Mouse (Mus musculus) right cerebral cortex, postnatal 14 days (tissue): ENCODE measurements around the gene Mxd1.
A peak's percentile ranks its signal among the peaks of the same experiment; 100 is the strongest.

ENCODE experiments used
- DNase-seq: peaks from one replicate; pipeline ENCODE4 v3.0.0; 2022

Gene Mxd1

DNA sequence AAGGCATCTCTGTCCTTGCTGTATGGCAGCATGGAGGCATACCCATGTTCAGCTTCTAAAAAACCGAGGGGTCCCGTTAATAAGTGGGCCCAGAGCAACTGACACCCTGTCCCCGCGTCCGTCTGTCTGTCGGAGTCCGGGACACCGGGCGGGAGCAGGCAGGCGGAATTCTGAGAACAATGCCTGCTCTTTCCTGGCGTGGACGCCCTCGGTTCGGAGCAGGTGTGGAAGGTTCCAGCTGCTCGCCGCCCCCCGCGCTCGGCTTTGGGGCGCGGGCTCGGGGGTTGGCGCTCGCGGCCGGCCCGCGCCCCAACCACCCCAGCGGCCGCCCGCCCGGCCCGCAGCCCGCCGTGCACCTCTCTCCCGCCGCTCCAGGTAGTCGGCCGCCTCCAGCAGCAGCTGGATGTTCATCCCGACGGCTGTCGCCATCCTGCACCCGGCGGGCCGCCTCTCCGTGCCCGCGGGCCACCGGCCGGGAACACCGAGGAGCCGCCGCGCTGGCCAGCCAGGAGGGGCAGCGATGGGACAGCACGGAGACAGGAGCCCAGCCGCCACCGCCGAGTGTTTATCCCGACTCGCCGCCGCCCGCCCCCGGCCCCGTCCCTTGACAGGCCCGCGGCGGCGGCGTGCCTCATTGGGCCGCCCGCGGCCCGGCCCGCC lies at the start of gene Mxd1:
Gene Mxd1 (minus strand): TSS at position 582 of the 660 bp plus-strand sequence.
- peak; percentile 37 for DNase-seq

DNA sequence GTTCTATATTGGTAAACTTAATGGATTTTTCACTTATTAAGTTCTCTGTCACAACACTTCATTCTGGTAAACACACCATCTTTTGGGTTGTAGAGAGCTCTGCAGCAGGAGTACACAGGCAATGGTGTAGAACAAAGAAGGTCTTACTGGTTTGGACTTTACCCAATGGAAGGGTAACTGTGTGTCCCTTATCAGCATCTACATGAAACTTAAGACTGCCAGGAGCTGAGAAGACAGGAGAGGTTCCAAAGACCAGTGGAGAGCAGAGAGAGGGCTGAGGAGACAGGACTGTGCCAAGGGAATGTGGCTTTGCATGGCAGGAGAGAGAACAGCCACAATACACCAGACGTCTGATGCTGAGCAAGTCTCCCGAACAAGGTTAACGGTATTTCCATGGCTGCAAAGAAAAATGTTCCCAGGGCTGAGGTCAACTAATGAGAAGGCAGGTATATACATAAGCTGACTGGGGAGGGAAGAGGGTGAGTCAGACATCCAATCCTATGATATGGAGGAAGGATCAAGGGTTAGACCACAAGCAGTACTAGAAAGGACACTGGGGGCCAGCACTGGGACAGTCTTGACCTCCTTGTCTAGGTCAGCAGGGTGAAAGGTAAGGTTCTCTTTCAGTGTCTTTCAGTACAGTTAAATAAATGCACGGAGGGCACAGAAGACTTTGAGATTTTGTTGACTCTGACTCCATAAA lies 39.3 kb upstream of the Mxd1 start:
- no peak for DNase-seq

DNA sequence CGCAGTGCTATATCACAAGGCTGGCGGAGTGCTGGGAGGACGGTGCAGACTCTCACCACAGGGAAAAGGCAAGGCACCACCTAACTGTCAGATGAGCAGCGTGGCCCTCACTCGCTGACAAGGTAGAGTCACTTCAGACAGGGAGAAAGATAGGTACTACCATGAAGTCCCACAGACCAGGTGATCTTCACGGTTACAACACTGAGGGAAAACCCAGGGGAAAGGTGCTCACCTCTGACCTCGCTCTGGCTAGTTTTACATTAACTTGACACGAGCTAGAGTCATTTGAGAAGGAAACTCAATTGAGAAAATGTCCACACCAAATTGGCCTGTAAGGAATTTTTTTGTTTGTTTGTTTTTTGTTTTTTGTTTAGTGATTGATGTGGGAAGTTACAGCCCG lies 33.6 kb upstream of the Mxd1 start:
- DNase-seq = no peak

DNA sequence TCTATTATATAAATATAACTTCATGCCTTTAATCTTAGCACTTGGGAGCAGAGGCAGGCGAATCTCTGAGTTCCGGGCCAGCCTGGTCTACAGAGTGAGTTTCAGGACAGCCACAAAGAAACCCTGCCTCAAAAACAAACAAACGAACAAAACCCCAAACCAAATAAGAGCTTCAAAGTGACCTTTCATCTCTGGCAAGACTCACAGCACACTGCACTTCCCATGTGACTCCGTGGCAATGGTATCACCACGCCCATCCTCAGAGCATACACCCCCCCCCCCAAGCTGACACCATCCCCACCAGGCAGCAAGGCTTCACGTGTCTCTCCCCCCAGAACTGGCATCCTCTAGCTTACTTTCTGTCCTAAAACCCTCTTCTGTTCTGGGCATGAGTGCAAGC lies 28.9 kb upstream of the Mxd1 start:
- DNase-seq = no peak

DNA sequence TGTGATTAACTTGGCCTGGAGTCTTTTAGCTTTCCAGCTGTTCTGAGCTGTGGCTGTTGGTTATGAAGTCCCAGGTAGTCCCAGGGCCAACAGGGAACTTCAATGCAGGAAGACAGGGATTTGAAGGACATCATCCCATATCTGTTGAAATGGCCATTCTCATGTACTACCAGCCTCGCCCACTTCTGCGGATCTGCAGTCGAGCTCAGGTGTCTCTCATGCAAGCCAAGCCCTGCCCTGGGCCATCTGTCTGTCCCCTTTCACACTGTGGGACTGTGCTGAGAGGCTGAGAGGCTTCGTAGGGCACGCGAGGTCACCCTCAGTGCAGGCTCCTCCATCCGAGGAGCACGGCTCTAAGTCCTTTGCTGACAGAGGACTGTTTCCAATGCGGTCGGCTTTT lies 27.3 kb upstream of the Mxd1 start:
- DNase-seq = no peak

DNA sequence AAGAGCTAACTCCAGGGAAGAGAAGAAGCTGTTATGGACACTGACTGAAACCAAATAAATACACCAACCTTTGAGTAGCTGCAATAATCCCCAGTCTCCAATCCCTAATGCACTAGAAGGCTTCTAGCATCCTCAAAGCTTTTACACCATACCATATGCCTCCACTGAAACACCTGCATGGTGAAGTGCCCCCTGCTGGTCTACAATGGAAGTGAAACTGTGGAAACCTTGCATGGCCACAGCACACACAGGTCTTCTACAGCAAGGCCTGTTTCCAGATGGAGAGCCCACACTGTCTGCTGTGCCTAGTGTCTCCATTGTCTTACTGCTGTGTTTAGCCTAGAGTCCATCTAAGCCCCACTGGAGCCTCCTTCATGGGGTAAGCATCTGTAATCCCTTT lies 25.5 kb upstream of the Mxd1 start:
- peak; percentile 32 for DNase-seq

DNA sequence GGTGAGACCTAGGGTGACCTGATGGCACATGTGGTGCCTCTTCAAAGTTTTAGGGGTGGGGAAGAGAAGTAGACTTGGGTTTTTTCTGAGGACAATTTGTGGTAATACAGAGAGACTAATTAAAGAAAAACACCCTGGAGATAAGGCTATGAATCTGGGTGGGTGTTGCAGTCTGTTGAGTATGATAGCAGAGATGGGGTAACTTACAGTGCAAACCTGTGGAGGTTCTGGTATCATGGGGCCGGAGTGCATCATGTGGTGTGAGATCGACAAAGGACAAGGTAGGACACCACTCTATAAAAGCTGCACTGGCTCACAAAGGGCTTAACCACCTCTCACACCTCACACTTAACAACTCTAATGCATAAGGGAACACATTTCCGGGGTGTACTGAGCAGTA lies 20.7 kb upstream of the Mxd1 start:
- DNase-seq = no peak

DNA sequence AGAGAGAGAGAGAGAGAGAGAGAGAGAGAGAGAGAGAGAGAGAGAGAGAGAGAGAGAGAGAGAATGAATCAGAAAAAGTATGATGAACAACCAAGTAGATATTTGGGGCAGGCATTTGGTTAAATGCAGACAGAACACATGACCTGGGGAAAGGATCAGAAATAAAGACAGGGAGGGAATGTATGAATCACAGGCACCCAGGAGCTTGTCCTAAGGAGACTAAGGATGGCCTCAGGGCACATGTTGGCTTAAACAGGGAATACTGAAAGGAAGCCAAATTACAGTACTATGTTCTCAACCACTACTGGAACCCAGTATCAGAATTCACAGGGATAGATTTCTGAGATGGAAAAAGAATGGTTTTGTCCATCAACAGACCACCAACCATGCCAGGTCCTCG lies 18.0 kb upstream of the Mxd1 start:
- no peak for DNase-seq

DNA sequence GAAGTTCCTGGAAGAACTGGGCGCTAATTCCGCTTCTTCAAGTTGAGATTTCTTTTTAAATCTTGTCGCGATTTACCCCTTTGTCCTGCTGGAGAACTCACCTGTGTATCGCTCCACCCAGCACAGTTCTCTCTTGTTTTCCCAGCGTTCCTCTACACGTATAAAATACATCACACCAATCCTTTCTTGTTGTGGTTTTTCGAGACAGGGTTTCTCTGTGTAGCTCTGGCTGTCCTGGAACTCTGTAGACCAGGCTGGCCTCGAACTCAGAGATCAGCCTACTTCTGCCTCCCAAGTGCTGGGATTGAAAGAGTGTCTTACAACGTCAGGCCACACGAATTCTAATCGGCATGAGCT lies 15.7 kb upstream of the Mxd1 start:
- no peak for DNase-seq

DNA sequence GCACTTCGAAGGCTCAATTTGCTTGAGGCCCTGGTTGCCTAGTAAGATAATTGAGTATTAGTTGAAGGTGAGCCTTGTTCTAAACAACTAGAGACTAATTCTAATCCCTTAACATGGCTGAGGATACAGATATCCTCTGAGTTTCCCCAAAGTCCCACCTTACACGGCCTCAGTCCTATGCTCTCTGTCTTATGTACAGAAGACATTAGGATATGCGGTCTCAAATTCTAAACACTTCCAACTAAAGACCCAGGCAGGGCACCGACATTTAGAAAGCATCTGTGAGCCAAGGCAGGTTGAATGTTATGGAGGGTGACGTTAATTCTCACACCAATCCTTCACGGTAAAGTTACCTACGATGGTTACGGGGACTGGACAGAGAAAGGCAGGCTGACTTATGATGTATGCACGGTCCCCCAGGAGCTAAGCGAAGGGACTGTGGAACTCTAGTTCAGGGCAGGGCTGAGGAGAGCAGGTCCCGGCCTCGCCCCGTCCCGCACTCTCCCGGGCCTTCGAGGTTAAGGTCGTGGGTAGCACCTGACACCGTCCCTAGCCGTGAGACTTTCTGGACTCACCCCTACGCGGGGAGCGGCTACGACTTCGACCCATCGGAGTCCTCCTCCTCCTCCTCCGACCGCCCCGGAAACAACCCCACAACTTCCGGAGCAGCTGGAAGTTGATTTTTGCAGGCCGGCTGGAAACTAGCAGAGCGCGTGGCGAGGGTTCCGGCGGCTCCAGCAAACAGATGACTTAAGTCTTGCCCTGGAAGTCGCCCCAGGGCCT lies 15.1 kb upstream of the Mxd1 start, which contains the start of gene Snrnp27:
Gene Snrnp27 (minus strand): TSS at position 651 of the 783 bp plus-strand sequence.
- peak; percentile 87 for DNase-seq

DNA sequence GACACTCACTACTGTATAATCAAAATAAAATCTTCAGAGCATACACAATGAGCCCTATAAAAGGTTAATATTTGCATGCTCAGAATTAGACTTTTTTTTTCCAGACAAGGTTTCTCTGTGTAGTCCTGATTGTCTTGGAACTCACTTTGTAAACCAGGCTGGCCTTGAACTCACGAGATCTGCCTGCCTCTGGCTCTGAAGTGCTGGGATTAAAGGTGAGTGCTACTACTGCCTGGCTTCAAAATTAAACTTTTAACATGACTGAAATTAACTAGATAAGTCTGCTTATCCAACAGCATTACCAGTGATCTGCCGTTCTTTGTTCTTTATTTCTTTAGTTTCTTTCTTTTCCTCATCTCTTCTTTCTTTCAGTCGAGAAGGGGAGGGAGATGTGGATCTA lies 12.3 kb upstream of the Mxd1 start:
- DNase-seq = no peak

DNA sequence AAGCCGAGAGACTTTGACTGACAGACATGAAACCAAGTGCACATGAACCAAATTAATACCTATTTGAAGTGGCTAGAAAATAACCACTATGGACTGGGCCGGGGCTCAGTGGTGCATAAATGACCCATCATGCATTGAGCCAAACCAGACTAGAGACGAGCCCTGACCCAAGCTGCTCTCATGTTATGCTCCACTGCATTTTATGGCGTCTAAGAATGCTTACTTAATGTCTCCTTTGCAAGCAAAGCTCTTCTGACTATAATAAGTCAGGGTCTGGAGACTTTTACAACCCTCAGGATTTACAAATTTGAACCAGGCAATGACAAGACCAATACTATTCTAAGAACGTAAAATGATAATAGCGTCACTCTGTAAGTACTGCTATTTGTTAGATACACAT lies 9.4 kb upstream of the Mxd1 start:
- DNase-seq = no peak

DNA sequence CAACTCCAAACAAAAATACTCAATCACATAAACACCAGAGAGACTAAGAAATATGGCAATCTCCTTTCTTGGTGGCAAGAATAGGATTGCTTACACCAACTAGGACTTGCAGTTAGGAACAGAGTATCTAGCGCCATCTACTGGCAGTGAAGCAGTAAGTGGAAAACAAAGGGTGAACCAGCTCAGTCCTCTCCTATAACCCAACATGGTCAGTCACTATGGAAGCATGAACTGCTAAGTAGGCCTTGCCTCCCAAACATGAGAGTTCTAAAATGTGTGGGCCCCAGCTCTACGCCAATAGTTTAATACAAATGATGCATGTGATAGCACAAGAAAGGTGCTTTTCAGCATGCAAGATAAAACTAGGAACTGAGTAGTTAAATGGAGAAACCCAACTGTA lies 1.9 kb upstream of the Mxd1 start:
- DNase-seq = no peak

DNA sequence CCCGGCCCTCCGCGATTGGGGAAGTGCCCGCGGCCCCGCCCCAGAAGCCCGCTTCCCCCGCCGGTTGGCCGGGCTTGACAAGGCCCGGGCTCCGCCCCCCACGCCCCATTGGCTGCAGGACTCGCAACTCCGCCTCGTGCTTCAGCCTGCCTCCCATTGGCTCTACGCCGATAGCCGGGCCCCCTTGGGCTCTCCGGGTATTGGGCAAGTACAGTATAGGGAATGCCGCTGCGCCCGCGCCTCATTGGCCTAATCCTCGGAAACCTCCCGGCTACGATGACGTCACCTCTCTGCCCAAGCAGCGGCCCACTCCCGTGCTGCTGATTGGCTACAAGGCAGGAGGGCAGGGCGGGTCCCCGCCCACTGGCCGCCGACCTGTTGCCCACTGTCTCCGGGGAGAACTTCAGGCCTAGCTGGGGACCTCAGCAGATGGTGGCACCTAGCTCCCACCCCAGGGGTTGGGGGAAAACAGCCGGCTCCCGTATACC lies 323 bp upstream of the Mxd1 start:
- DNase-seq = peak; percentile 100

DNA sequence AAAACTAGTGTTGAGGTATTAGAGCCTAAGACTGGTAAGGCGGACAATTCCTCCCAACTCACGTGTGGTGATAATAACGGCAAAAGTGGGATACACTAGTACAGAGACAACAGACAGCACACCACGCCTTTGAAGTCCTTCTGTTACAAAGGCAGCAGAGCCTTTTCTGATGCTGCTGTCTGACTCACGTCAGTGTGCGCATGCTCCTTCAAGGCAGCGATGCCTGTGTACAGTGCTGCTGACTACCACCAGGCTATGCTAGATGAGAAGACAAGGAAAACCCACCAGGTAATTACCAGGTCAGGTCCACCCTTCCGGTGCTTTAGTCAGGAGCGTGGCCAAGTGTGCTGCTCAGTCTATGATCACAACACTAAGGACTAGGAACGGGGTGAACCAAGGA lies 1.9 kb downstream of the Mxd1 start:
- DNase-seq = no peak

DNA sequence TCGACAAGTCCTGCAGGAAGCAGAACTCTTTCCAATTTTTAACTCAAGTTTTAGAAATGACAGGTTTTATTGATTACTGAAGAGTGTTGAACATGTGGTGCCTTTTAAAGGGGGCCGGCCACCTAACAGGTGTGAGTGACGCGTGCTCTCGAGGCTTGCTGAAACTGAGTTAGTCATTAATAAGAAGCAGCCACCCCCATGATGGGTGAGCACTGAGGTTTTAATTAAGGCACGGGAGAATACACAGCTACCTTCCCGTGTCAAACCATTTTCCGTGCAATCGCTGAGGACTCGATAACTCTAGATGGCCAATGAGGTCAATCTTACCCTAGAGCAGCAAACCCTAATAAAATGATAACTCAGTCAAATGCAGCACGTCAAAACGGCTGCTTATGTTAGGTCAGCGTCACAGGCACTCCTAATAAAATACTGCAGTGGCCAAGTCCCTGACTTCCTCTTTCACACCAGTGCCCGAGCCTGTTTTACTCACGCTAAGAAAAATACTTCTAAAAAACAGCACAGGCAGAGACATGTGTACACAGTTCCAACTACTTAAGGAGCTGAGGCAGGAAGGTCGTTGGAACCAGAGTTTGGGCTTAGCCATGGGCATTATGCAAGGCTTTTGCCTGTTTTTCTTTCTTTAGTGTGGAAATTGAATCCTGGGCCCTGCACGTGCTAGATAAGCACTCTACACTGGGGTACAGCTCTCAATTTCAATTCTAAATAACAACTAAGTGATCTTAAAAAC lies 3.2 kb downstream of the Mxd1 start:
- no peak for DNase-seq

DNA sequence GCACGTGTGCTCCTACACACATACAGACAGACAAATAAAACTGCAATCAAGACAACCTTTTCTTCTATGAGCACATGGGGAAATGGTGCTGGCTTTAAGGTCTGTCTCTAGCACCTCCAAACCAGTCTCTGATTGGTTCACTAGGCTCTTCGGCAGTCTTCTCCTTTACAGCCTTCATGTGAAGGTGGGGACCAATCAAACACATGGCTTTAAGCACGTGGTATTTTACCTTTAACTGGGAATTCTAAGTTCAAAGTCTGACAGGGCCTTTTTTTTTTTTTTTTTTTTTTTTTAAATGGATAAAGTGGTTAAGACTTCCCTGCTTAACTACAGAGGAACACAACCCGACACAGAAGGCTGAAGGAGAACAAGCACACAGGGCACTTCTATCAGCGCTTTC lies 3.9 kb downstream of the Mxd1 start:
- no peak for DNase-seq

DNA sequence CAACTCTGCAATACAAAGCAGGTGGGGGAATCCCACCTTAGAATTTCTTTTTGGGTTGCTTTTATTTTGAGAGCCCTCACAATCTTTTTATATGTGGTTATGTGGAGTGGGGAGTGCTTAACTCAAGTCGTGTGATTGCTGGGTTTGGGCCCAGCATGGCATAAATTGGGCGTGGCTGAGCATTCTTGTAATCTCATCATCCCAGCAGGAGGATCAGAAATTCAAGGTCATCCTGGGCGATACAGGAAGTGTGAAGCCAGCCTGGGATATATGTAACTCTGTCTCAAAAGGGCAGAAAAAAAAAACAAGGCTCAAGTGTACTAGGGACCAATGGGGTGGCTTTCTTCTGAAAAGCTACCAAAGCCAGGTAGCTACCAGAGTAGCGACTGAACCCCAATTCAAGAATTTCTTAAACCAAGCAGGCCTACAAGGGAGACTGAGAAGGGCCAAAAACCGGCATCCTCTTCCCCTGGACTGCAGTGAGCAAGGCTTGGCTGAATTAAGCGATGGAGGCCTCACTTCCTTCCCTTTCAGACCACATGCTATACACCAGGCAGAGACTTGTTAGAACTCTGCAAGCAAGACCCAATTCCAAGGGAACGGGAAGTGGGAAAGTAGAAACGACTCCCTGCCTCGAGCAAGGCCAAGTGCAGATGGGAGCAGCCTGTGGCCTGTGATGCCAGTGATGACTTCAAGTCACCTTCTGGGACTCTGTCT lies 8.6 kb downstream of the Mxd1 start:
- no peak for DNase-seq

DNA sequence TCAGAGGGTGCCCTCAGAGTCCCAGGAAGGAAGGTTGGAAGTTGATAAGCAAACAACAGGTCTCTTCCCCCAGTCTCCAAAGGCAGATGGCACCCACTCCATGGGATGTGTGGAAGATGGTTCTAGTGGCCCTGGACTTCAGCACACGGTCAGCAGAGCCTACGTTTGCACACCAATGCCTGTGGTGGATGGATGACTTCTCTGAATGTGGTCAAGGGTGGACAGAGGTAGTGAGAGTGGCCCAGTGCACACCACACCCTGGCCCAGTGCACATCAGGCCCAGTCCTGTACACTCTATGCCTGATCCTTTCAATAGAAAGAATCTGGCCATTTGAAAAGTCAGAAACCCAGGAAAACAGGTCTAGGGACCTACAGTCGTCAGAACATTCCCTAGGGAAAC lies 10.5 kb downstream of the Mxd1 start:
- DNase-seq = no peak

DNA sequence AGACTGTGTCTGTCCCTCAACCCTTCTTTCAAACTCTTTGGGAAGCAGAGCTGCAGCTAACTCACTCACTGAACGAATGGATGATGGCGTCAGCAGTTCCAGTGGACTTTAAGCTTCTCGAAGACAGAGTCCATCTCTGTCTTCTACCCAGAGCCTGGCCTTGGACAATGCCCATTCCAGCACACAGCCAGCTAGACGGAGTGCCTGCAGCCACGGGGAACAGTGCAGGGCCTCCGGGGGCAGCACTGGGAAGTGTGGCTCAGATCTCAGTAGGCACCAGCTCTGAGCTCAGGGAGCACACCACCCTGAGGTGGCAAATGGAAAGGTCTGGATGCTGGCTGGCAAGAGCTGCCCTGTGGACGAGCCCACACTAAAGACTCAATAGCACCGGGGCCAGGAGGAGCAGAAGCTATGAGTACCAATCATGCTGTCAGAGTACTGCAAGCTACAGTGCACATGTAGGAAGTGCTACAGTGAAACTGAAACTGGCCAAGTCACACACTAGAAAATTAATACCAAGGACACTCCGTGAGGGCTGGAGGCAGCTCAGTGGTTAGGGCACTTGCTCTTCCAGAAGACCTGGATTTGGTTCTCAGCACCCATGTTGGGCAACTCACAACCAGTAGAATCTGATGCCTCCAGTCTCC lies 14.6 kb downstream of the Mxd1 start:
- no peak for DNase-seq

DNA sequence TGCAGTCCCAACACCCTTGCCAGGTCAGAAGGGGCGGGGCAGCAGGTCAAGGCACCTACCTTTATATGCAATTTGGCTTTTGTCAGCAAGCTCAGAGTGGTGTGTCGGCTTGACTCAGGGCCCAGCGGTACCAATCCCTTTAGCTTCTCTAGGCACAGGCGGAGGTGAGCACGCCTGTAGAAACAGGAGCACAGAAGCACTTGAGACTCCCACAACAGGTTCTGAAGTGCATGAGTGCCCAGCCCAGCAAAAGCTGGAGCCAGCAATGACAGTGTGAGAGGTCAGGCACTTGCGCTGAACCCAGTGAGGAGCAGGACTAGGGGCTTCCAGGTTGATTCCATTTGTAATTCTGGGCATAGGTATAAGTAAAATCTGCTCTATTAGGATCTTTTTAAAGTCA lies 15.9 kb downstream of the Mxd1 start:
- no peak for DNase-seq

DNA sequence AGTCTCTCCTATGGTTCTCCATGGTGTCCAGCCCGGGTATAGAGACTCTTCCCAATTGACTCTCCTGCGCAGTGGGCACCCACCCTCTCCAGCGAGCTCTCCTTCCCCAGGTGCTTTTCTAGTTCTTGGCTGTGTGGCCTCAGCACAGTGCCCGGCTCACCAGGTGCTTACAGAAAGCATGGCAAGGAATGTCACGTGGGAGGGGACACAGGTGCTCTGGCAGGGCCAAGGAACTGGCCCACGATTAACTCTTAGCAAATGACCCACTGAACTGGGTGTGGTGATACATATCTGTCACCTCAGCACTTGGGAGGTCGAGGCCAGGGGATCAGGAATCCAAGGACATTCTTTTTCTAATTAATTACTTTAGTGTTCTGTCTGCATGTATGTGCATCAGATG lies 22.8 kb downstream of the Mxd1 start:
- DNase-seq = no peak
